Mouse (Mus musculus): ENCODE measurements around the gene Akap13. TPM values are rescaled to one million over a fixed set of nuclear protein-coding genes. Genes with fewer than 3 reads are reported as not detected.
A peak's percentile ranks its signal among the peaks of the same experiment; 100 is the strongest.

Gene Akap13
- total and polyA plus RNA-seq, 3 experiments: 16.8 to 72.0 (median 64.1) TPM

GRCm38 (mm10) chr7:75576851-75577250, 121.5 kb downstream of the Akap13 start:
- Histone ChIP-seq H3K27ac (peak overlapping the region; percentile 87), H3K9ac (ENCODE audit: low read depth, low read length) (no peak overlapping the region), H3K27me3 (ENCODE audit: control insufficient read depth, insufficient read depth, low read length) (no peaks in the 10 kb centered on the region), H3K4me1 (ENCODE audit: control insufficient read depth, insufficient read depth, low read length) (peaks cover 20% of the 10 kb centered on the region), H3K4me3 (no peak overlapping the region), H3K36me3 (ENCODE audit: control insufficient read depth, insufficient read depth, low read length) (peaks cover 24% of the 10 kb centered on the region), H3K79me2 (replicated peaks; ENCODE audit: control insufficient read depth, insufficient read depth, low read length) (0 out of 2 replicates have a peak, but pooled peaks cover 1% of the 10 kb centered on the region)
- 93% methylated on average over 2 of the region's 2 CpGs for WGBS
- no peak for DNase-seq
- intact Hi-C loops (cut with DNase I): loop anchor here (2.0 to 10.0 kb wide), 2 partner anchors 34 to 268 kb away; partner anchors contain the start of gene Klhl25
- peak; percentile 25; the same call in 1 of the 2 replicates for TF ChIP-seq CTCF (IDR thresholded peaks at IDR 0.05)
- no peak for TF ChIP-seq EP300 (IDR thresholded peaks at IDR 0.05; ENCODE audit: insufficient read depth, low read depth, low read length)
- no peak for TF ChIP-seq POLR2A (IDR thresholded peaks at IDR 0.05; ENCODE audit: insufficient read depth, low read depth, low read length)

GRCm38 (mm10) chr7:75577353-75577752, 122.0 kb downstream of the Akap13 start:
- DNase-seq: peak in 1 of 2 experiments; percentile 56
- Histone ChIP-seq H3K4me3 (no peak overlapping the region), H3K27me3 (ENCODE audit: control insufficient read depth, insufficient read depth, low read length) (no peaks in the 10 kb centered on the region), H3K27ac (peak overlapping the region; percentile 87), H3K4me1 (ENCODE audit: control insufficient read depth, insufficient read depth, low read length) (peaks cover 19% of the 10 kb centered on the region), H3K9ac (ENCODE audit: low read depth, low read length) (no peak overlapping the region), H3K79me2 (replicated peaks; ENCODE audit: control insufficient read depth, insufficient read depth, low read length) (0 out of 2 replicates have a peak, but pooled peaks cover 1% of the 10 kb centered on the region), H3K36me3 (ENCODE audit: control insufficient read depth, insufficient read depth, low read length) (peaks cover 20% of the 10 kb centered on the region)
- TF ChIP-seq CTCF (IDR thresholded peaks at IDR 0.05) (no peak), POLR2A (IDR thresholded peaks at IDR 0.05; ENCODE audit: insufficient read depth, low read depth, low read length) (no peak)
- 54% methylated on average over 6 of the region's 6 CpGs for WGBS
- intact Hi-C loops (cut with DNase I): loop anchor here (2.0 to 10.0 kb wide), 2 partner anchors 33 to 267 kb away; partner anchors contain the start of gene Klhl25

GRCm38 (mm10) chr7:75578647-75579046, 123.3 kb downstream of the Akap13 start:
- H3K4me3 ChIP-seq: no peak overlapping the region
- no peak overlapping the region for H3K27ac ChIP-seq
- H3K9ac ChIP-seq (ENCODE audit: low read depth, low read length): no peak overlapping the region
- intact Hi-C loops (cut with DNase I): loop anchor here (10.0 kb wide), 1 partner anchor 266 kb away; the partner anchor contains the start of gene Klhl25
- H3K4me1 ChIP-seq (ENCODE audit: control insufficient read depth, insufficient read depth, low read length): peaks cover 19% of the 10 kb centered on the region
- WGBS: 94% methylated on average over 4 of the region's 4 CpGs
- H3K27me3 ChIP-seq (ENCODE audit: control insufficient read depth, insufficient read depth, low read length): no peaks in the 10 kb centered on the region
- peaks cover 20% of the 10 kb centered on the region for H3K36me3 ChIP-seq (ENCODE audit: control insufficient read depth, insufficient read depth, low read length)
- 0 out of 2 replicates have a peak, but pooled peaks cover 1% of the 10 kb centered on the region for H3K79me2 ChIP-seq (replicated peaks; ENCODE audit: control insufficient read depth, insufficient read depth, low read length)
- DNase-seq: no peak
- TF ChIP-seq POLR2A (IDR thresholded peaks at IDR 0.05; ENCODE audit: insufficient read depth, low read depth, low read length) (no peak), CTCF (IDR thresholded peaks at IDR 0.05) (no peak), EP300 (IDR thresholded peaks at IDR 0.05; ENCODE audit: insufficient read depth, low read depth, low read length) (no peak)

GRCm38 (mm10) chr7:75582091-75582490, 126.8 kb downstream of the Akap13 start:
- H3K27ac ChIP-seq: no peak overlapping the region
- H3K9ac ChIP-seq (ENCODE audit: low read depth, low read length): no peak overlapping the region
- 0 out of 2 replicates have a peak, but pooled peaks cover 1% of the 10 kb centered on the region for H3K79me2 ChIP-seq (replicated peaks; ENCODE audit: control insufficient read depth, insufficient read depth, low read length)
- peaks cover 17% of the 10 kb centered on the region for H3K4me1 ChIP-seq (ENCODE audit: control insufficient read depth, insufficient read depth, low read length)
- no peaks in the 10 kb centered on the region for H3K27me3 ChIP-seq (ENCODE audit: control insufficient read depth, insufficient read depth, low read length)
- TF ChIP-seq EP300 (IDR thresholded peaks at IDR 0.05; ENCODE audit: insufficient read depth, low read depth, low read length): no peak
- TF ChIP-seq POLR2A (IDR thresholded peaks at IDR 0.05; ENCODE audit: insufficient read depth, low read depth, low read length): no peak
- TF ChIP-seq CTCF (IDR thresholded peaks at IDR 0.05): no peak
- WGBS: 52% methylated on average over 4 of the region's 4 CpGs
- peaks cover 12% of the 10 kb centered on the region for H3K36me3 ChIP-seq (ENCODE audit: control insufficient read depth, insufficient read depth, low read length)
- intact Hi-C loops (cut with DNase I): no loop called here
- DNase-seq: no peak
- H3K4me3 ChIP-seq: no peak overlapping the region

- Histone ChIP-seq H3K27me3 (ENCODE audit: control insufficient read depth, insufficient read depth, low read length) (no peaks in the 10 kb centered on the region), H3K79me2 (replicated peaks; ENCODE audit: control insufficient read depth, insufficient read depth, low read length) (no peaks in the 10 kb centered on the region), H3K4me3 (no peak overlapping the region), H3K9ac (ENCODE audit: low read depth, low read length) (no peak overlapping the region), H3K27ac (no peak overlapping the region; the same call in 1 of the 2 replicates), H3K36me3 (ENCODE audit: control insufficient read depth, insufficient read depth, low read length) (peaks cover 22% of the 10 kb centered on the region), H3K4me1 (ENCODE audit: control insufficient read depth, insufficient read depth, low read length) (peaks cover 16% of the 10 kb centered on the region)
- intact Hi-C loops (cut with DNase I): no loop called here
- TF ChIP-seq CTCF (IDR thresholded peaks at IDR 0.05): no peak
- no peak for TF ChIP-seq POLR2A (IDR thresholded peaks at IDR 0.05; ENCODE audit: insufficient read depth, low read depth, low read length)
- no peak for TF ChIP-seq EP300 (IDR thresholded peaks at IDR 0.05; ENCODE audit: insufficient read depth, low read depth, low read length)
- WGBS: 29% methylated on average over 2 of the region's 2 CpGs
- no peak for DNase-seq
Observed at GRCm38 (mm10) chr7:75584100-75584499, 128.8 kb downstream of the Akap13 start.

GRCm38 (mm10) chr7:75585409-75585808, 130.1 kb downstream of the Akap13 start:
- H3K27ac ChIP-seq: no peak overlapping the region

More at GRCm38 (mm10) chr7:75585409-75585808, 130.1 kb downstream of the Akap13 start:
- intact Hi-C loops (cut with DNase I): no loop called here
- H3K9ac ChIP-seq (ENCODE audit: low read depth, low read length): no peak overlapping the region
- no peak overlapping the region for H3K4me3 ChIP-seq
- H3K79me2 ChIP-seq (replicated peaks; ENCODE audit: control insufficient read depth, insufficient read depth, low read length): no peaks in the 10 kb centered on the region
- TF ChIP-seq EP300 (IDR thresholded peaks at IDR 0.05; ENCODE audit: insufficient read depth, low read depth, low read length) (no peak), CTCF (IDR thresholded peaks at IDR 0.05) (no peak), POLR2A (IDR thresholded peaks at IDR 0.05; ENCODE audit: insufficient read depth, low read depth, low read length) (no peak)
- peaks cover 23% of the 10 kb centered on the region for H3K36me3 ChIP-seq (ENCODE audit: control insufficient read depth, insufficient read depth, low read length)
- no peaks in the 10 kb centered on the region for H3K27me3 ChIP-seq (ENCODE audit: control insufficient read depth, insufficient read depth, low read length)
- peaks cover 13% of the 10 kb centered on the region for H3K4me1 ChIP-seq (ENCODE audit: control insufficient read depth, insufficient read depth, low read length)
- WGBS: 89% methylated on average over 6 of the region's 6 CpGs
- no peak for DNase-seq

All from heart, adult 2 months (tissue).